Mouse (Mus musculus): Measurements from ENCODE around the gene Mif4gd. TPM values are rescaled to one million over a fixed set of nuclear protein-coding genes. Genes with fewer than 3 reads are reported as not detected.

The Mif4gd gene
- total RNA-seq, 2 experiments from 2014 or later: 73.4 to 195 TPM

DNA sequence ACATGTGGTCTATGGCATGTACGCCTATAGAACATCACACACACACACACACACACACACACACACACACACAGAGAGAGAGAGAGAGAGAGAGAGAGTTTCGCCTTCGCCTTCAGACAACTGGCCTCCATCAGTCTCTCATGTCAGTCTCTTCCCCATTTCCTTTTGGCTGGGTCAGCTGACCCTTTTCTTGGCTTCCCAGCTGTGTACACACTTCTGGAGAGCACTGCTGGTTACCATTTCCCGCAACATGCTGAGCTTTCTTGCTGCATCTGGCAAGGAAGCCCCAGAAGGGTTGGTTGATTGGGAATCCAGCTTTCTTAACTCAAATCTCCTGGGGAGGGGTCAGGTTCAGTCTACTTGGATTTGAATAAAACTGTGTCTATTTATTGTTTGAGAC is 21.3 kb upstream of the Mif4gd start:
- no peak for DNase-seq

DNA sequence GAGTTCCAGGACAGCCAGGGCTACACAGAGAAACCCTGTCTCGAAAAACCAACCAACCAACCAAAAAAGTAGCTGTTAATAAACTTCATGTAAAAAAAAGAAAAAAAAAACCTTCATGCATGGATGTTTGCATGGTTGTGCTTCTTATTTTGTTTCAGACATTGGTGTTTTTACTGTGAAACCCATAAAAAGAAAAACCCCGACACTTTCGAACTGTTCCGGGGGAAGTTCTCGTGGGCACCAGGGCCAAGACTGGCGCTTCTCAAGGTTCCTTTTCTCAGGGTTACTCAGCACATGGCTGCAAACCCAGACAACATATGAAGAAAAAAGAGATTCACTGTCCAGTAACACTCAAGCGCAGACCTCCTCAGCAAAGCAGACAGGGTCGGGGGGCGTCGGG is 20.1 kb upstream of the Mif4gd start:
- DNase-seq: no peak

DNA sequence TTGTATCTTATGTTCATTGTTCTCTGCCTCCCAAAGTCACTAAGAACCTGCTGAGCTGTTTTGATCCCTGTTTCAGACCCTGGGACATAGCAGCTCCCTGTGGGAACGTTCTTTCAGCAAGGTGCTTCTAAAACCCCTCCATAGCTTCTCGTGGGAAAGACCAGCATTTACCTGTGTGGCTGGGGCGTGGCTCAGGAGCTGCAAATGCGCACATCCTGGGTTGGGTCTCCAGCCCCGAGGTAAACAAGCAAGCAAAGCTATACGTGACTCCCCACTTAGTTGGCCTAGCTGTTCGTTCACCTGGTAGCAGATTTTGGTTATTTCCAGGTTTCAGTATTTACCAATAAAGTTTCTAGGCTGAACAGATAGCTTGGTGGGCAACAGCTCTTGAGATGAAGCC is 19.5 kb upstream of the Mif4gd start:
- no peak for DNase-seq

DNA sequence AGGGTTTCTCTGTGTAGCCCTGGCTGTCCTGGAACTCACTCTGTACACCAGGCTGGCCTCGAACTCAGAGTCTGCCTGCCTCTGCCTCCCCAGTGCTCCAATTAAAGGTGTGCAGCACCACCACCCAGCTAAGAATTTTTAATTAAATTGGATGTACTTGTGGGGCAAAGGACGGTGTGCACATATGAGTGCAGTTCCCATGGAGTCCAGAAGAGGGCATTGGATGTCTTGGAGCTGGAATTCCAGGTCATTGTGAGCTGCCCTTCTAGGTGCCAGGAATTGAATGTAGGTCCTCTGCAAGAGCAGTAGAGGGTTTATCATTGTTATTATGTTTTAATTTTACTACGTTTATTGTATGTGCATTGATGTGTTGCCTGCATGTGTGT is 18.7 kb upstream of the Mif4gd start:
- peak; percentile 42 to 50 for DNase-seq

DNA sequence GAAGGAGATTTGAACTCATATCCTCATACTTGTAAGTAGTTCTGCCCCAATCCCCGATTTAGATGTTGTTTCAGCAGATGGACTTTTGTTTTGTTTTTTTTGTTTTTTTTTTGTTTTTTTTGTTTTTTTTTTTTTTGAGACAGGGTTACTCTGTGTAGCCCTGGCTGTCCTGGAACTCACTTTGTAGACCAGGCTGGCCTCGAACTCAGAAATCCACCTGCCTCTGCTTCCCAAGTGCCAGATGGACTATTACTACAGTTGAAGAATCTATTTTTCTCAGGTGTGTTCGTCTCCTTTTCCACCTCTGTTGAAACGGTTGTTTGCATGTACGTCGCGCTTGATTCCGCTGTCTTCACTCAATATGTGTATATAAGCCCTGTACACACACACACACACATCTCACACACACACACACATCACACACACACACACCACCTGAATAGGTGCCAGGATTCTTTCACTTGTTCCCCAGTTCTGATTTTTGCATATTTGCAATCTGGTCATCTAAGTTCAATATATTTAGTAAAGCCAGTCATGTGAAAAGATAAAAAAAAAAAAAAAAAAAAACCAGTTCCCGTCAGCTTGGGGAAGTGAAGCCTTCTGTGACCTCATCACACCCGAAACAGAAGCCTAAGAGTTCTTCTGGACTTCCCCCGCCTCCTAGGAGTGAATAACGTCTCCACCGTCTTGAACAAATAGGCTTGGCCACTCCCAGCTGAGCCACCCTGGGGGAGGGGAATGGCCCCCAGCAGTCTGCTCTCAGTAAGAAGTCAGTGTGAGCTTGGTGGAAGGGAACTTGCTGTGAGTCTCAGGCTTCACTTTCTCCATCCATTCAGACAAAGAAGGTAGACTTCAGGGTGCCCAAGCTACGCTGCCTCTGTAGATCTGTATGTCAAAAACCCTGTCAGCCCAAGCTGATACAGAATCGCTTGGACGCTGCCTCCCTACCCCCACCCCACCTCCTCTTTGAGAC is 18.0 kb upstream of the Mif4gd start:
- DNase-seq: peak in 1 of 2 experiments; percentile 46

DNA sequence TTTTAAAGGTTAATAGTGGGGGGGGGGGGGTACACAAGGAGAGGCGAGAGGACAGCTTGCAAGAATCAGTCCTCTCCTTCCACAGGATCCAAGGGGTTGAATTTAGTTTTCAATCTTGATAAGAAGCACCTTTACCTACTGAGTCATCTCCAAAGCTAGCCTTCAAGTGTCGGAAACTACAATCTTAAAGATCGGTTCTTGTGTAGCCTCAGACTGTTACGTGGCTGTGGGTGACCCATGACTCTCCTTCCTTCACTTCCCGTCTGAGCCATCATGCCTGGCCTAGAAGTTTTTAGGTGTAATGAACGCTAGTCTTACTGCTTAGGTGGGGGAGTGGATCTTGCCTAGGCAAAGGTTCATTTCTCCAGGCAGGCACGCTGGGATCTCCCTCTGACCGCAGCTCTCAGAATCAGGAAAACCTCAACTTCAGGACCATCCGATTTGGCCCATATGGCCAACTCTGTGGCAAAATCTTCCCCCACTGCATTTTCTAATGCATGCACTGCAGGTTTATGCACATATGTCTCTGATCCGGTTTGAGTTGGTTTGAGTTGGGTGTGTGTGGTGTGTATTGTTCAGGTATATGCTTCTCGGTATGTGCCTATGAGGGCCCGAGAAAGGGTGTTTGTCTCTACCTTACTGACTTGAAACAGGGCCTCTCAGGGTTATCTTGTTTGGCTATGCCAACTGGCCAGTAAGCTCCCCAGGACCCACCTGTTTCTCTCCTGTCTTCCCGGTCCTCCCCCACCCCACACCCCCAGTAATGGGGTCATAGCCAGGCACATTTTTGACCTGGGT is 17.2 kb upstream of the Mif4gd start:
- DNase-seq: no peak

DNA sequence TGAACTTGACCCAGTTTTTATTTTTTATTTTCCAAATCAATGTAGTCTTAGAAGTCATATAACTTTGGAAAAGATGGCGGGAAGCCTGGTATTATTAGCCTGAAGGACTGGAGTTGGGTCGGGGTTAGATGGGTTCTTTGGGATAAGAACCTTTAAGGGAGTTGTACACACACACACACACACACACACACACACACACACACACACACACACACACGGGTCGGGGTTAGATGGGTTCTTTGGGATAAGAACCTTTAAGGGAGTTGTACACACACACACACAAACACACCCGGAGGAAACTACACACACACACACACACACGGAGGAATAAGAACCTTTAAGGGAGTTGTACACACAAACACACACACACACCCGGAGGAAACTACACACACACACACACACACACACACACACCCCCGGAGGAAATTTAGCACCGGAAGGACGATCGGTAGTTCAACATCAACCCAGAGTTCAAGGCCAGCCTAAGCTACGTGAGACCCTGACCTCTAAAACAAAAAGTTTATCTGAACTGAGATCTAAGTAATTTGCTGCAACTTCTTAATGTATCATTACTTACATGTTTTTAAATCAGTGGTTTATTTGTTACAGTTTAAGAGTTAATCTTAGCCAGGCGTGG is 15.8 kb upstream of the Mif4gd start:
- DNase-seq: no peak

DNA sequence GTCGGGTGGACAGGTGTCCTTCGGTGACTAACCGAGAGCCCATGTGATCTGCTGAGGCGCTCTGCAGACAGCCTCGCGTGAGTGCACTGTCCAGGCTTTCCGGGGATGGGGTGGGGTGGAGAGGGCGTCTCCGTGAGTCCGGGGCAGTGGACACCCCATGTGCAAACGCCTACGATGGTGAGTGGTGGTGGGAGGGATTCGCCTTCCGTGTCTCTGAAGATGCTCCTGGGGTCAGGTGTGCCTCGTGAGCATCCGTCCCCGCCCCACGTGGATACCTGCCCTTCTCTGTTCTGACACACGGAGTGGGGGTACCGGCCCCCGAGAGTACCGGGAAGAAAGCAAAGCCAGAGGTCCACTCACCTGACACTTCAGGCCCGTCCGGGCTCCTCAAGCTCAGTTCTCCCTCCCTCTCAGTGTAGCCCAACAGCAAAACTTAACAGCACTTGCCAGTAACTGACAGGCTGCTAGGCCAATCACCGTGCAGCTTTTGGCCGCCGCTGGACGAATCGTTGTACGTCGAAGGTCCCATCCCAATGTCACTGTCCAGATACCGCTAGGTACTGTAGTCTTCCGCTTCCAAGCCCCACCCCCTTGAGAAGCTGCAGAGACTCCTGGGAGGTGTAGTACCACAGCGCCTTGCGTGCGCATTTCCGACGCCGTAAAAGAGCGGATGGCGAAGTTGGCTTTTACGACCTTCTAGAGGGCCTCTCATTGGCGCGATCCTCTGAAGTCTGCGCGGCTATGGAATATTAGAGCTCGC is 15.1 kb upstream of the Mif4gd start, which contains the start of gene Slc25a19:
Slc25a19 (minus strand) TSS at position 591 of the 760 bp plus-strand sequence.
- peak; percentile 99 to 100 for DNase-seq

DNA sequence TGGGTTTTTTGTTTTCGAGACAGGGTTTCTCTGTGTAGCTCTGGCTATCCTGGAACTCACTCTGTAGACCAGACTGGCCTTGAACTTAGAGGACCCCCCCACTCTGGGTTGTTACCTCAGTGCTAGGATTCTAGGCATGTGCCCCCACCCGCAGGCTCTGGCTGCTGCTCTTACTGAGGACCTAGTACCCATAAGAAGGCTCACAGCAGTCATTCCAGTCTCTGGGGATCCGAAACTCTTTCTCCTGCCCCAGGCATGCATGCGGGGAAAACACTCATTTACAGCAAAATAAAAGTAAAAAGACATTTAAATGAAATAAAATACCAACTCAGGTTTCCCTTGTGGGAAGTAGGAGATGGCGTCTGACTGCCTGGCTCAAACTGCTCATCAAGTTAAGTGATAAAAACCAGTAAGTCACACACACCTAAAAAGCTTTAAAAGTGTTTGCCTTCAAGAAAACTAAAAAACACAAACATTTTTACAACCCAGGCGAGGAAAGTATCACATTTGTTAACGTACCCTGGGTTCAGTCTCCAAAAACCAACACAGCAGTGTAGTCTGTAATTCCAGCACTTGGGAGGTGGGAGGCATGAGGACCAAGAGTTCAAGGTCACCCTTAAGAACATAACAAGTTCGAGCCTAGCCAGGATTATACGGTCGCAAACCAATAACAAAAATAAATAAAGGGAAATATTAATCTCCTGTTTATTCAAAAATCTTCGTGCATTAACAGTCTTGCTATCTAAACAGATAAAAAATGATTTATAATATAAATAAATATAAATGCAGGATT is 14.3 kb upstream of the Mif4gd start:
- no peak for DNase-seq

DNA sequence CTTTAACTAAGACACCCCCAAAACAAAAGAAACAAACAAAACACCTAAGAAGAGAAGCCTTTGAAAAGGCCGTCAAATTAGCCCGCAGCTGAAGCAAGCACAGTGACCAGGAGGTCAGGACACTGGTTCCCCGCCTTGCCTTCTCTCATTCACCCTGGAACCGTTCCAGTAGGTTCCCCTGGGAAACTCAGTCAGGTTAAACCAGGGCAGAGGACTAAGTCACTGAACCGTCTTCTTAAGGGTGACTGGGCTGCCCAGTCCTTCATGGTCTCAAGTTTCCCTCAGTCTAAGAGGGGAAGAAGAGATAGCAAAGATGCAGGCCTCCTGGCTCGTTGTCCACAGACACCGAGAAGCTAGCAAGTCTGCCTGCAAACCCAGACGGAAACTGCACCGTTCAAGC is 13.1 kb upstream of the Mif4gd start:
- peak; percentile 22 to 61 for DNase-seq

DNA sequence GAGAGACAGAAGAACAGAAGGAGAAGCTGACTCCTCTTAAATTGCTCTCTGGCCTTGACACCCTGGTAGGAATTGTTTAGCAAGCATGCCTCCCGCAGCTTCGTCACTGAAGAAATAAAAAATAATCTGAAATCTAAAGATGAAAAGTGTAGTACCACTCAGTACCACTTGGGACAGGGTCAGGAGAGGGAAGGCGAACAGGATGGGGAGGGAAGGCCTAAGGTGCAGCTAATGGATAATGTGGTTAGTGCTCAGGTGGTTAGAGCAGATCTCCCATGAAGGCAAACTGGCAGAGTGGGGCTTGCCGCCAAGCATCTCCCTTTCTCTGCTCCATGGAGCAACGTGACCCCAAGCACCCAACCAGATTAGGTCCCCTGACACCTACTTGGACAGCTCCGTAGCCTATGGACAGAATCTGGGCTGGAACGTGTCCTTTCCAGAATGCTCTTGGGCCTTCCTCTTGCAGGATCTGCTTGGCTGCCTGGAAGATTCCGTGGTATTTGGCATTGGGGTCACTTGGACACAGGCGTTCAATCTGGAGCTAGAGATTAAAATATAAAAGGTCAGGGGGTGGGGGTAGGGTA is 10.8 kb upstream of the Mif4gd start:
- peak in 1 of 2 experiments; percentile 39 for DNase-seq

DNA sequence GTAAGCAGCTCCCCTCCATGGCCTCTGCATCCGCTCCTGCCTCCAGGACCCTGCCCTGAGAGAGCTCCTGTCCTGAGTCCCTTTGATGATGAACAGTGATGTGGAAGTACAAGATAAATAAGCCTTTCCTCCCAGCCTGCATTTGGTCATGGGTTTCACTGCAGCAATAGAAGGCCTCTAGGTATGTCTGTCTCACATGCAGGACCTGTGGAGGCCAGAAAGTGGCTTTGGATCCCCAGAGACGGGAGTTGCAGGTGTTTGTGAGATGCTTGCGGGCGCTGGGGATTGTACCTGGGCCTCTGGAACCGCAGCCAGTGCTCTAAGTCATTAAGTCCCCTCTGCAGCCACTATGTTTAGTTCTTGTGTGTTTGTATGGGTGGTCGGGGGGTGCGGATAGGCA is 7.2 kb upstream of the Mif4gd start:
- DNase-seq: no peak

DNA sequence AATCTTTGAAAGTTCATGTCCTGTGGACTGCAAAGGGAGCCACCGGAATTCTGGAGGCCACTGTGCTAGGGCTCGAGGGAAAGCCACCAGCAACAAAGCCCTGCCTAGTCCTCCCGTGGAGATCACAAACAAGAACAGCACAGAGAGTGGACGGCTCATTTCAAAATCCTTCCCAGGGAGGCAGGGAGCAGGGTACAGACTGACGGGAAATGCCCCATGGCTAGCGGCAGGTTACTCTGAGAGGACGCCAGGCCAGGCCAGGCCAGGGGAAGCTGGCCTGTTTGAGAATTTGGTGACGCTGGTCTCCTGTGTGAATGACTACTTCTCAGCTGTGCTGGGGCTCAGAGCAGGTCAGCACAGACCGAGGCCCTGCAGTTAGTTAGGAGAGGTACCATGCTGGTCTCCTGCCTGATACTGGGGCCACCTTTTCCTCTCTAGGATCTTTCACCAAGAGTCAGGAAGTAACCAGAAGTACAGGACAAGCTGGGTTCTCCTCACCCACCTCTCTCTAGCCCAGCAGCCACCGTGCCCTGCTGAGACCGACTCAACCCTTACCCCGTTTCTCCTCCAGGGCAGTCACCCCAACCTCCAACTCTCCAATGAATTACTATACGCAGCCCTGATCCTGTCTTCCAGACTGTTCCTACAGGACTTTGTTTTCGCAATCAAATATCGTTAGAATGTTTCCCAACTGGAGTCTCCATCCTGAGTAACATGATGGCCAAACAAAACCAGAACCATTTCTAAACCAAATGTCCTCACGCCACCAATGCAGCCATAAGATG is 6.2 kb upstream of the Mif4gd start:
- DNase-seq: no peak

DNA sequence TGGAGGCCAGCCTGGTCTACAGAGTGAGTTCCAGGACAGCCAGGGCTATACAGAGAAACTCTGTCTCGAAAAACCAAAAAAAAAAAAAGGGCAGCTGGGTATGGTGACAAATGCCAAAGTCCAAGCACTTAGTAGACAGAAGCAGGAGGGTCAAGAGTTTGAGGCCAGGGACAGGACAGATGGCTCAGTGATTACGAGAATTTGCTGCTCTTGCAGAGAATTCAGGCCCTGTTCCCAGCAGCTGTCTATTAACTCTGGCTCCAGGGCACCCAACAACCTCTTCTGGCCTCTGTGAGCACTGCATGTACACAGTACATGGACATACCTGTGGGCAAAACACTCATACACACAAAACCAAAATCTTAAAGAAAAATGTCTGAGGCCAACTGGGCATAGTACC is 5.2 kb upstream of the Mif4gd start:
- no peak for DNase-seq

DNA sequence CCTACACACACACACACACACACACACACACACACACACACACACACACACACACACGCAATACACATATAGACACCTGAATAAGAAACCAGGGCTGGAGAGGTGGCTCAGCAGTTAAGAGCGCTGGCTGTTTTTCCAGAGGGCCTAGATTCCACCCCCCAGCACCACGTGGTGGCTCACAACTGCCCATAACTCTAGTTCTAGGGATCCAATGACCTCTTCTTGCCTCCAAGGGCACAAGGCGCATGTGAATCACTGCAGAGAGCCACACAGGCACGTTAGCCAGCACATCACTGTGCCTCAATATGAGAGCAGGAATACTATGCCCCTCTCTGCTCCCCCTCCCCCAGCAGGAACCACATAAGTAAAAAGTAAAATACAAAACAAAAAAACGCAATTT is 4.1 kb upstream of the Mif4gd start:
- peak; percentile 81 to 86 for DNase-seq

DNA sequence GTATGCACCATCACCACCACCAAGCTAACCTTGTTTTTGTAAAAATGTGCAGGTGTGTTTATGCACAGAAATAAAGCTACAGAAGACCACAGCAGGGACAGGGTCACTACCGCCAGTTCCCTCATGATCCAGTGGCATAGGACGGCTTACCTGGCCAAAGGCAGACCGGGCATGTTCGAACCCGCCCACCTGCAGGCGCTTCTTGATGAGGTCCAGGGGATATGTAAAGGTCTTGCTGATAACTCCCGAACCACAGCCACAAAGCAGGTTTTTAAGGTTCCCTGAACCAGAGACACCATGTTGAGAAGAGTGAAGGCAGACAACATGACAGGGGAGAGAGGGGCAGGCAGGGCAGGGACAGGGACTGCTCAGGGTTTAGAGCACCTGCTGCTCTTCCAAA is 3.6 kb upstream of the Mif4gd start:
- DNase-seq: no peak

DNA sequence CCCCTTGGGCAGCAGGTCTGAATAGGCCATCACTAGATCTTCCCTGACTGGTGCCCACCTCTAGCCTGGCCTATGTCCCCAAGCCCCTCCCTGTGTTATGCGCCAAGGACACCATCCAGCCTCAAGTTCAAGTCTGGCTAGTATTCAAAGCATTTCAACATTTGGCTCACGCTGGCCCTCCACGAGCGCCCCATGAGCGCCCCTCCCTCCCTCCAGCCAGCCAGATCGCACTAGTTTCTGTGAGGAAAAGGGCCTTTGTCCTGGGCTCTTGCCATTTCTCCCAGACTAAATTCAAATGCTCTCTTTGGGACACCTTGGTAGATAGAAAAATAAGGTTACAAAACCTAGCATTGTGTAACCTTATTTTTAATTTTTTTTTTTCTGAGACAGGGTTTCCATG is 3.1 kb upstream of the Mif4gd start:
- DNase-seq: peak; percentile 66 to 70

DNA sequence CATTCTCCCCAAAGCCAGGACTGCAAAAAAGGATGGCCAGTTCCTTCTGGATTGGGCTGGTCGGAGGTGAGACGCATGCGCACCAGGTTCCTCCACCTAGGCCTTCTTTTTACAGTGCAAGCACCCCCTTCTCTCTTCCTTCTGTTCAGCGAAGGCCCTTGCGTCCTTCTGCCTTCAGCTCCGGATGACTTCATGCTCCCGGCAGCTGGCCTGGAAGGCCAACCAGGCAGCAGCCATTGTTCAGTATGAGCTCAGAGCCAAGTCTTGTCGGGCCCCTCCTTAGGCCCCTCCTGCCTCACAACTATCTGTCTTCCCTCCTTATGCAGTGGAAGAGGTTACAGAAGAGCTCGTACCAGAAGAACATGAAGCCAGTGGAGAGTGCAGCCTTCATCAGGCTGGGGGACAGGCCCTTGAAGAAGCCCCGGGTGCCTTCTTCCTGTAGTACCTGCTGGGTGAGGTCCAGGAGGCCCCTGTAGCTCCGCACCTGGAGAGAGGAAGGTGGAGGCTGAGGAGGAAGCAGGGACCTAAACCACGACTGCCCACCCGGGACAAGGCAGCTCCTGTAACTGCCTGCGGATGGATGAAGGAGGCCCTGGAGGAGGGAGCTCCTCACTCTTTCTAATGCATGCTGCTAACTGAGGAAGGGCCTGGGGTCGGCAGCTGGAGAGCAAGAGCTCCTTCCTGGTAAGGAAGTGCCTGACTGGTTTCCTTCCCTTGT is 2.5 kb upstream of the Mif4gd start:
- DNase-seq: peak; percentile 73 to 75

Measured in adrenal gland, postnatal 36 days (tissue).